Mouse (Mus musculus) adrenal gland, postnatal 36 days (tissue): ENCODE measurements around the gene Gpr162. TPM values are rescaled to one million over a fixed set of nuclear protein-coding genes. Genes with fewer than 3 reads are reported as not detected.

ENCODE experiments used
- DNase-seq, 2 experiments: peaks; one replicate each; pipeline ENCODE4 v3.0.0; 2021; ENCODE audit warnings: mixed read lengths in 1 of 2
- total RNA-seq, 2 experiments: library from RNA; stranded (reverse); gene quantifications; 2 replicates each; pipeline ENCODE4 v1.2.3; 2021

Gene Gpr162
- total RNA-seq, 2 experiments from 2014 or later = 0.89 to 1.2 TPM

GRCm38 (mm10) chr6:124881821-124882220 is 18.0 kb upstream of the Gpr162 start:
- DNase-seq = no peak

- DNase-seq = no peak
Measured at GRCm38 (mm10) chr6:124879390-124879789, 15.6 kb upstream of the Gpr162 start.

- no peak for DNase-seq
Measured at GRCm38 (mm10) chr6:124874348-124874747, 10.6 kb upstream of the Gpr162 start.

- no peak for DNase-seq
Measured at GRCm38 (mm10) chr6:124866560-124866959, 2.8 kb upstream of the Gpr162 start.

GRCm38 (mm10) chr6:124865766-124866362 is 2.1 kb upstream of the Gpr162 start:
- no peak for DNase-seq

- no peak for DNase-seq
Measured at GRCm38 (mm10) chr6:124863125-124863657, 592 bp downstream of the Gpr162 start.

- no peak for DNase-seq
Measured at GRCm38 (mm10) chr6:124862406-124863124, 1.2 kb downstream of the Gpr162 start.

- DNase-seq = no peak
Measured at GRCm38 (mm10) chr6:124861802-124862201, 2.0 kb downstream of the Gpr162 start.

- no peak for DNase-seq
Measured at GRCm38 (mm10) chr6:124861266-124861665, 2.5 kb downstream of the Gpr162 start.

GRCm38 (mm10) chr6:124860511-124860910 is 3.3 kb downstream of the Gpr162 start:
- no peak for DNase-seq

- peak; percentile 91 to 95 for DNase-seq
Measured at GRCm38 (mm10) chr6:124859725-124860124, 4.1 kb downstream of the Gpr162 start.

- DNase-seq = no peak
Measured at GRCm38 (mm10) chr6:124858561-124859318, 5.0 kb downstream of the Gpr162 start.

- no peak for DNase-seq
Measured at GRCm38 (mm10) chr6:124857840-124858530, 5.8 kb downstream of the Gpr162 start.

GRCm38 (mm10) chr6:124856916-124857839 is 6.6 kb downstream of the Gpr162 start, which contains the start of gene P3h3:
TSS of gene P3h3 (minus strand) at chr6:124857752.
- peak; percentile 83 to 88 for DNase-seq

GRCm38 (mm10) chr6:124856321-124856720 is 7.5 kb downstream of the Gpr162 start:
- no peak for DNase-seq

GRCm38 (mm10) chr6:124854647-124855046 is 9.1 kb downstream of the Gpr162 start:
- DNase-seq = no peak

- DNase-seq = no peak
Measured at GRCm38 (mm10) chr6:124850535-124850934, 13.2 kb downstream of the Gpr162 start.

- DNase-seq = peak; percentile 90
Measured at GRCm38 (mm10) chr6:124847305-124847704, 16.5 kb downstream of the Gpr162 start.

GRCm38 (mm10) chr6:124840241-124841167 is 23.3 kb downstream of the Gpr162 start, which contains the start of gene Gnb3:
TSS of gene Gnb3 (minus strand) at chr6:124840275.
- peak in 1 of 2 experiments; percentile 25 for DNase-seq

GRCm38 (mm10) chr6:124839805-124840204 is 24.0 kb downstream of the Gpr162 start:
- DNase-seq = peak in 1 of 2 experiments; percentile 43
